ENCODE assay signal across 8 mouse cellular contexts in genomic region chr5:124922356-124923352, GRCm38 (mm10).
A peak's percentile ranks its signal among the peaks of the same experiment; 100 is the strongest.
DNase-seq lines count a peak whose midpoint lies in the region; ATAC-seq lines count a peak whose summit lies in the region.

No protein-coding gene starts in this region.

- no peak overlapping the region; the same call in 1 of the 2 replicates for H3K9ac ChIP-seq in embryonic facial prominence, embryonic 14.5 days (ENCODE audit: low read depth, low read length)
- H3K9ac ChIP-seq in hindbrain, embryonic 13.5 days, result no peak overlapping the region
- no peak overlapping the region for H3K9ac ChIP-seq in lung, embryonic 15.5 days

- 28% methylated on average over 18 of the region's 18 CpGs for WGBS in embryonic facial prominence, embryonic 14.5 days
- 23% methylated on average over 18 of the region's 18 CpGs for WGBS in hindbrain, embryonic 13.5 days
- 16% methylated on average over 18 of the region's 18 CpGs for WGBS in lung, embryonic 15.5 days

- H3K4me1 ChIP-seq in embryonic facial prominence, embryonic 14.5 days (ENCODE audit: control insufficient read depth, insufficient read depth, low read length), result peaks cover 15% of the 10 kb centered on the region
- peaks cover 19% of the 10 kb centered on the region for H3K4me1 ChIP-seq in hindbrain, embryonic 13.5 days (replicated peaks)
- peaks cover 15% of the 10 kb centered on the region for H3K4me1 ChIP-seq in lung, embryonic 15.5 days

- no peaks in the 10 kb centered on the region for H3K36me3 ChIP-seq in embryonic facial prominence, embryonic 14.5 days (ENCODE audit: control insufficient read depth, insufficient read depth, low read length)
- H3K36me3 ChIP-seq in hindbrain, embryonic 13.5 days, result no peaks in the 10 kb centered on the region
- H3K36me3 ChIP-seq in lung, embryonic 15.5 days, result no peaks in the 10 kb centered on the region

- peak; percentile 82 for ATAC-seq in CD4-positive, CD25-positive, alpha-beta regulatory T cell, adult 4 months
- peak; percentile 67 for ATAC-seq in embryonic facial prominence, embryonic 14.5 days (ENCODE audit: low read depth)
- ATAC-seq in hindbrain, embryonic 13.5 days (ENCODE audit: low FRiP score), result peak; percentile 65; the same call in 1 of the 2 replicates
- ATAC-seq in lung, embryonic 15.5 days (ENCODE audit: borderline replicate concordance, extremely low read depth, low FRiP score, low TSS enrichment), result peak; percentile 32; the same call in 1 of the 2 replicates
- ATAC-seq in erythroid progenitor cell, adult 5-6 weeks (replicated peaks; ENCODE audit: low FRiP score, poor library complexity, severe bottlenecking), result no peak

- peak overlapping the region; percentile 58 for H3K27ac ChIP-seq in embryonic facial prominence, embryonic 14.5 days (replicated peaks; ENCODE audit: low read depth, low read length)
- H3K27ac ChIP-seq in hindbrain, embryonic 13.5 days, result peak overlapping the region; percentile 83
- H3K27ac ChIP-seq in lung, embryonic 15.5 days, result peak overlapping the region; percentile 38; the same call in 1 of the 2 replicates

- no peak overlapping the region for H3K4me3 ChIP-seq in embryonic facial prominence, embryonic 14.5 days (ENCODE audit: low read depth, low read length)
- H3K4me3 ChIP-seq in hindbrain, embryonic 13.5 days, result no peak overlapping the region
- H3K4me3 ChIP-seq in lung, embryonic 15.5 days, result no peak overlapping the region

- H3K27me3 ChIP-seq in embryonic facial prominence, embryonic 14.5 days (replicated peaks; ENCODE audit: control insufficient read depth, insufficient read depth, low read length), result no peaks in the 10 kb centered on the region
- H3K27me3 ChIP-seq in hindbrain, embryonic 13.5 days, result no peaks in the 10 kb centered on the region
- H3K27me3 ChIP-seq in lung, embryonic 15.5 days, result no peaks in the 10 kb centered on the region

- no peaks in the 10 kb centered on the region for H3K9me3 ChIP-seq in embryonic facial prominence, embryonic 14.5 days (ENCODE audit: control insufficient read depth, low read length)
- no peaks in the 10 kb centered on the region for H3K9me3 ChIP-seq in hindbrain, embryonic 13.5 days
- no peaks in the 10 kb centered on the region for H3K9me3 ChIP-seq in lung, embryonic 15.5 days

- peak overlapping the region; percentile 7; the same call in 1 of the 2 replicates for H3K4me2 ChIP-seq in embryonic facial prominence, embryonic 14.5 days (ENCODE audit: low read depth, low read length)
- no peak overlapping the region for H3K4me2 ChIP-seq in hindbrain, embryonic 13.5 days
- peak overlapping the region; percentile 6; the same call in 1 of the 2 replicates for H3K4me2 ChIP-seq in lung, embryonic 15.5 days

- DNase-seq in 3134 (ENCODE audit: extremely low read depth, insufficient read length, low spot score), result peak; percentile 51
- peak; percentile 78 for DNase-seq in embryonic facial prominence, embryonic 14.5 days (ENCODE audit: low spot score)
- peak; percentile 29 to 57 for DNase-seq in right cerebral cortex, adult 2 months (ENCODE audit: low spot score in 2 of 2)
- no peak for DNase-seq in gastrocnemius, postnatal 10 days
